Mouse (Mus musculus): ENCODE measurements at regions not wholly inside any gene's neighbourhood (a gene's known extent, or its start where the extent isn't known, plus 50 kb on each side); places are given as distances from the start of the nearest gene placed in this dataset.

- TF ChIP-seq POLR2A (IDR thresholded peaks at IDR 0.05; ENCODE audit: control insufficient read depth, extremely low read depth, insufficient read depth, low read length, poor library complexity) (no peak), CTCF (IDR thresholded peaks at IDR 0.05; ENCODE audit: borderline replicate concordance, control insufficient read depth, extremely low read depth, insufficient read depth, low read length, poor library complexity) (no peak)
Observed at GRCm38 (mm10) chr12:70589315-70589742, 136.4 kb downstream of the Tmx1 start.

Measured in thymus, adult 2 months (tissue).